Mouse (Mus musculus) liver, adult 2 months (tissue): ENCODE results near the gene Enox1. TPM values are rescaled to one million over a fixed set of nuclear protein-coding genes. Genes with fewer than 3 reads are reported as not detected.

ENCODE experiments used
- DNase-seq: peaks from one replicate; pipeline ENCODE4 v3.0.0-alpha.2; 2011; ENCODE audit warnings: low read depth, low spot score; ENCODE audit errors: extremely low read depth
- H3K27ac ChIP-seq: fragments of 200-500 bp; replicated peaks from 2 replicates; pipeline ENCODE4 v1.5.1; 2012; ENCODE audit warnings: low read depth, mild to moderate bottlenecking, control low read depth, inconsistent platforms, low read length; ENCODE audit not compliant: insufficient read depth
- H3K27me3 ChIP-seq: fragments of 200-500 bp; 2 replicates; pipeline ENCODE4 v1.6.1; 2012; ENCODE audit warnings: mild to moderate bottlenecking, moderate library complexity, low read length, inconsistent platforms; ENCODE audit not compliant: control insufficient read depth, insufficient read depth
- H3K36me3 ChIP-seq: fragments of 200-500 bp; 2 replicates; pipeline ENCODE4 v1.6.1; 2012; ENCODE audit warnings: low read length, inconsistent platforms; ENCODE audit not compliant: control insufficient read depth, insufficient read depth
- H3K4me1 ChIP-seq: fragments of 200-500 bp; 2 replicates; pipeline ENCODE4 v1.6.1; 2011; ENCODE audit warnings: low read length; ENCODE audit not compliant: control insufficient read depth, insufficient read depth
- H3K4me3 ChIP-seq: fragments of 200-500 bp; 2 replicates; pipeline ENCODE4 v1.5.1; 2011; ENCODE audit warnings: low read depth, mild to moderate bottlenecking, control low read depth, low read length, moderate library complexity; ENCODE audit not compliant: insufficient read depth
- H3K79me2 ChIP-seq: fragments of 200-500 bp; 2 replicates; pipeline ENCODE4 v1.6.1; 2012; ENCODE audit warnings: inconsistent platforms, mild to moderate bottlenecking, low read length, moderate library complexity; ENCODE audit not compliant: control insufficient read depth, insufficient read depth
- H3K9ac ChIP-seq: fragments of 200-500 bp; 2 replicates; pipeline ENCODE4 v1.6.1; 2012; ENCODE audit warnings: low read depth, mild to moderate bottlenecking, control low read depth, inconsistent platforms, low read length
- CTCF ChIP-seq: fragments of 200-500 bp; IDR thresholded peaks from 2 replicates; pipeline ENCODE4 v1.5.1; 2011; ENCODE audit warnings: low read depth, low read length, control low read depth
- POLR2A ChIP-seq: fragments of 200-500 bp; IDR thresholded peaks from 2 replicates; pipeline ENCODE4 v1.6.1; 2011; ENCODE audit warnings: low read length, control low read depth; ENCODE audit not compliant: insufficient read depth; ENCODE audit errors: extremely low read depth
- WGBS: fragments of 180-500 bp; shearing (Covaris S2); methylation state at CpG from one replicate; pipeline ENCODE4 v1.1.7; 2018; 5-methylcytosine and 5-hydroxymethylcytosine counted together
- polyA plus RNA-seq: library from polyadenylated mRNA; depleted of rRNA; stranded (reverse); fragments of >200 nt; gene quantifications from 2 replicates; pipeline ENCODE4 v1.2.3, GENCODE M21; 2012
- total RNA-seq: library from RNA; depleted of rRNA; stranded (reverse); fragments of >200 nt; gene quantifications from 2 replicates; pipeline ENCODE4 v1.2.3, GENCODE M21; 2014

The Enox1 gene
- total and polyA plus RNA-seq, 2 experiments: 0.09 TPM; not detected in 1

DNA sequence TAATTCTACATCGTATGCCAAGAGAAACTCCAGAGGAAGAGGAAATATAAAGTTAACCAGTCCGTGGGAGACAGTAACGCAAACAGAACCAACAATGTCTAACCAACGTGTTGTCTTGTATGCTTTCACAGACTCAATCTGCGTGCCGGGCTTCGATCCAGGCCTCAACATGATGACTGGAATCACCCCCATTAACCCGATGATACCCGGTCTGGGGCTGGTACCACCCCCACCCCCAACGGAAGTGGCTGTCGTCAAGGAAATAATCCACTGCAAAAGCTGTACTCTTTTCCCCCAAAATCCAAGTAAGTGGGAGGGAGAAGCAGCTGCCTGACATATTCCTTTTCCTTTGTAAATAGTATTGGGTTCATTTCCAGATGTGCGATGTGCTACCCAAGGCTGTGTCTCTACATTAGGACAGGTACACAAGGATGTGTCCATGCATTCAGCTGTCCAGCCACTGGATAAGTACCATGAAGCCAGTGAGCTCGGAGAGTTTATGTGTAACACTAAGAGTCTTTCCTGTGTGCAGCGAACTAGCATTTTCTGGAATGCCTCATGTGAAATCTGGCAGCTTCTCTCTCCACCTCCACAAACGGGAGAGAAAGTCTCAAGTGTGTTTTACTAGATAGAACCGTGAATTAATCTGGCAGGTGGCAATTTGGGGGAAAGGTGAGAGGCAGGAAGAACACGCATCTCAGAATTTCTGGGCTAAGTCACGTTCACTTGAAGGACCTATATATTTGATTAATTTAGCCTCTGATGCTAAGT is 421.1 kb downstream of the Enox1 start:
- no peak for TF ChIP-seq CTCF
- WGBS: 89% methylated on average over 18 of the region's 18 CpGs
- H3K36me3 ChIP-seq: no peaks in the 10 kb centered on the region
- no peak overlapping the region for H3K9ac ChIP-seq
- H3K27me3 ChIP-seq: no peaks in the 10 kb centered on the region
- no peak overlapping the region for H3K27ac ChIP-seq
- no peaks in the 10 kb centered on the region for H3K79me2 ChIP-seq
- DNase-seq: no peak
- H3K4me3 ChIP-seq: no peak overlapping the region
- H3K4me1 ChIP-seq: no peaks in the 10 kb centered on the region

GRCm38 (mm10) chr14:77578355-77578754 is 421.8 kb downstream of the Enox1 start:
- TF ChIP-seq POLR2A (no peak), CTCF (no peak)
- Histone ChIP-seq H3K9ac (no peak overlapping the region), H3K36me3 (no peaks in the 10 kb centered on the region), H3K4me3 (no peak overlapping the region), H3K4me1 (no peaks in the 10 kb centered on the region), H3K79me2 (no peaks in the 10 kb centered on the region), H3K27me3 (no peaks in the 10 kb centered on the region), H3K27ac (no peak overlapping the region)
- DNase-seq: no peak
- WGBS: 88% methylated on average over 7 of the region's 7 CpGs

DNA sequence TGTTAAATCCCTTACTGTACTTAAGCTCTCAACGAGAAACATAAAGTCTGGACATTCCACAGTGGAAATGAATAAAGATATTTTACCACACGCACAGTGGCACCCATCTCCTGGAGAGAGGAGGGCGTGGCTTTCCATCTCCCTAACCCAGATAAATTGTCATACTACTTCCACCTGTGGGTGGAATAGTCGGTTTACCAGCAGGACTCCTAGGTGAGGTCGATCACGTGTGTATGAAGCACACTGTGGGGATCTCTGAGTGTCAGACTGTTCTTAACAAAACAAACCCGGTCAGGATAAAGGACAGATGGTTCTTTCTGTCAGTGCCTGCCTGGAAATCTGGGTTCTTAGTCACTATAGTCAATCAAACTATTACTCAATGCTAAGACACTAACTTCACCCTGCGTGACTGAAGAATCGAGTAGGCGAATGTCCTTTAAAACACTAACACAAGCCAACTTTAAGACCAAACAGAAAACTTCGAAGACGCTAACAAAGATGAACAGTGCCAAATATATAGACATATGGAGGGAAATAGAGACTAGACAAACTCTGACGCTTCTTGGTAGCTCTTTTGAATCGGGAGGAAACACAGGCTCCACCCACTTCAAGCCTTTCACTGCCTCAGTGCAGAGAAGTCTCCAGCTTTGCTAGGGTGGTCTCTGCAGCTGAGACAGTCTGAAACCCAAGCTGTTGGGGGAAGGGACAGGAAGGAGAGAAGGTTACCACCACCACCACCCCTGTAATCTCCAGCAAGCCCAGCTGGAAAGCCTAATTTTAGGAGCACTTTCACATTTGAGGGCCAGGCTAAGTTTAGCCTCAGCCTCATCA is 423.8 kb downstream of the Enox1 start:
- Histone ChIP-seq H3K36me3 (no peaks in the 10 kb centered on the region), H3K4me1 (no peaks in the 10 kb centered on the region), H3K27me3 (no peaks in the 10 kb centered on the region), H3K27ac (no peak overlapping the region), H3K4me3 (no peak overlapping the region), H3K9ac (no peak overlapping the region), H3K79me2 (no peaks in the 10 kb centered on the region)
- WGBS: 70% methylated on average over 14 of the region's 14 CpGs
- no peak for DNase-seq
- TF ChIP-seq POLR2A (no peak), CTCF (no peak)

GRCm38 (mm10) chr14:77580937-77581270 is 424.3 kb downstream of the Enox1 start:
- no peaks in the 10 kb centered on the region for H3K27me3 ChIP-seq
- H3K27ac ChIP-seq: no peak overlapping the region
- no peak for TF ChIP-seq POLR2A
- TF ChIP-seq CTCF: no peak
- no peaks in the 10 kb centered on the region for H3K79me2 ChIP-seq
- WGBS: 51% methylated on average over 5 of the region's 5 CpGs
- H3K36me3 ChIP-seq: no peaks in the 10 kb centered on the region
- DNase-seq: no peak
- no peak overlapping the region for H3K9ac ChIP-seq
- H3K4me3 ChIP-seq: no peak overlapping the region
- 0 out of 2 replicates have a peak, but pooled peaks cover under 1% of the 10 kb centered on the region for H3K4me1 ChIP-seq

DNA sequence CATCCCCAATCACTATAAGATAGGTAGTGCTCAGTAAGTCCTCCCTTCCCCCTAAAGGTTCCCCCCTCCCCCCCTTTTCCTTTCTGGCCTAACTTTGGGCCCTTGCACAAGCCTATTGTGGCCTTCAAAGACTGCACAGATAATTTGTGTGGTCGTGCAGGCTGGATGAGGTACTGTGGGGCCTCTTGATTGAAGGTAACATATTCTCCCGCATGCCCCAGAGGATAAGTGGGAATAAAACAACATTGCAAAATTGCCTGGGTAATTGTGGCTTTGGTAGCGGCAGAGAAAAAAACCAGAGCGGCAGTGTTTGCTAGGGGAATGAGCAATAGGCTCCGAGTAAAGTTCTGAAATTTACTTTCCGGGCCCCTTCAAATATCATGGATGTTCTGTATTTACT is 425.1 kb downstream of the Enox1 start:
- Histone ChIP-seq H3K27ac (no peak overlapping the region), H3K4me1 (0 out of 2 replicates have a peak, but pooled peaks cover 2% of the 10 kb centered on the region), H3K4me3 (no peak overlapping the region), H3K79me2 (no peaks in the 10 kb centered on the region), H3K9ac (no peak overlapping the region), H3K27me3 (no peaks in the 10 kb centered on the region), H3K36me3 (no peaks in the 10 kb centered on the region)
- 82% methylated on average over 6 of the region's 6 CpGs for WGBS
- no peak for TF ChIP-seq POLR2A
- TF ChIP-seq CTCF: no peak
- DNase-seq: no peak

- TF ChIP-seq CTCF (no peak), POLR2A (no peak)
- no peak overlapping the region for H3K27ac ChIP-seq
- H3K4me3 ChIP-seq: no peak overlapping the region
- WGBS: 89% methylated on average over 5 of the region's 5 CpGs
- peaks cover 8% of the 10 kb centered on the region for H3K4me1 ChIP-seq
- H3K9ac ChIP-seq: no peak overlapping the region
- H3K27me3 ChIP-seq: no peaks in the 10 kb centered on the region
- DNase-seq: no peak
- H3K36me3 ChIP-seq: no peaks in the 10 kb centered on the region
- H3K79me2 ChIP-seq: no peaks in the 10 kb centered on the region
Observed at GRCm38 (mm10) chr14:77584426-77584825, 427.9 kb downstream of the Enox1 start.
